Mouse (Mus musculus): Measurements from ENCODE around the gene Inpp5b.

DNA sequence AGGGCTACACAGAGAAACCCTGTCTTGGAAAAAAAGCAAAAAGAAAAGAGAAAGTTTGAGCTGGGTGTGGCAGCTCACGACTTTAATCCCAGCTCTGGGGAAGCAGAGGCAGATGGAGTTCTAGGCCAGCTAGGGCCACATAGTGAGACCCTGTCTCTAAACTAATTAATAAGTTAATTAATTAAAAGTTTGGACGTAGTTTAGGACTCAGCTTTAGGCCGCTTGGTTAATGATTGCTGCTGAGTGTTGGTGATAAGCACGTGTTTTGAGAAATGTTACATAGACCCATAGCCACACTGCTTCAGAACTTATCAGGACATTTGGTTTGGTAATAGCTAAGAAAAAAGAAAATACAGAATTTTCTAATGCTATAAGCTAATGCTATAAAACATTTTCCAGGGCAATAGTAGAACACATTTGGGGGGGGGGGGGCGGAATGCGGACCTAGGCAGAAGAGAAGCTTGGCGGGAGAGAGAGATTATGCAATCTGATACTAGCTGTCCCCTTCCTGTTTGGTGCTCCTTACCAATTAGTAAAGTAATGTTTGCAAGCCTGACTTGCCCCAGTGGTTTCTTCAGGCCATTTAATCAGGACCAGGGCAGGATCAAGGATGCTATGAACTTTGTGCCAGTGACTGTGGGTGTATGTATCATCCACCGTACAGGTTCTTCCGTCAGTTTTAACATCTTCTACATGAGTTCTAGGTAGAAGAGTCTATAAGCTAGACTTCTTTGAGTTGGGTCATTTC, 67.7 kb downstream of the Inpp5b start:
- TF ChIP-seq POLR2A (IDR thresholded peaks at IDR 0.05; ENCODE audit: low read depth, low read length): no peak
- TF ChIP-seq CTCF (conservative IDR thresholded peaks at IDR 0.05; ENCODE audit: insufficient read depth, insufficient read length, low read depth, low read length): no peak

Data from kidney, adult 2 months (tissue).